Mouse (Mus musculus): ENCODE results near the gene Hspa12a. TPM values are rescaled to one million over a fixed set of nuclear protein-coding genes. Genes with fewer than 3 reads are reported as not detected.
A peak's percentile ranks its signal among the peaks of the same experiment; 100 is the strongest.

Hspa12a gene
- polyA plus RNA-seq, 1 experiment from 2014 or later, result 15.7 TPM

GRCm38 (mm10) chr19:58860255-58861173 is 82.9 kb downstream of the Hspa12a start:
- Histone ChIP-seq H3K36me3 (ENCODE audit: control insufficient read depth, insufficient read depth, low read length) (no peaks in the 10 kb centered on the region), H3K4me3 (ENCODE audit: low read depth, low read length) (peak overlapping the region; percentile 66), H3K27ac (ENCODE audit: low read depth, low read length) (peak overlapping the region; percentile 73), H3K4me2 (replicated peaks; ENCODE audit: low read depth, low read length) (peak overlapping the region; percentile 81), H3K9ac (ENCODE audit: low read depth, low read length) (peak overlapping the region; percentile 67), H3K27me3 (ENCODE audit: control insufficient read depth, insufficient read depth, low read length) (no peaks in the 10 kb centered on the region; the same call in 1 of the 2 replicates), H3K4me1 (replicated peaks; ENCODE audit: control insufficient read depth, insufficient read depth, low read length) (0 out of 2 replicates have a peak, but pooled peaks cover 7% of the 10 kb centered on the region), H3K9me3 (ENCODE audit: control insufficient read depth, low read length) (no peaks in the 10 kb centered on the region)
- peak; percentile 88 for DNase-seq (ENCODE audit: low spot score)
- ATAC-seq (ENCODE audit: low FRiP score), result peak; percentile 93
- WGBS, result under 1% methylated on average over 40 of the region's 46 CpGs

DNA sequence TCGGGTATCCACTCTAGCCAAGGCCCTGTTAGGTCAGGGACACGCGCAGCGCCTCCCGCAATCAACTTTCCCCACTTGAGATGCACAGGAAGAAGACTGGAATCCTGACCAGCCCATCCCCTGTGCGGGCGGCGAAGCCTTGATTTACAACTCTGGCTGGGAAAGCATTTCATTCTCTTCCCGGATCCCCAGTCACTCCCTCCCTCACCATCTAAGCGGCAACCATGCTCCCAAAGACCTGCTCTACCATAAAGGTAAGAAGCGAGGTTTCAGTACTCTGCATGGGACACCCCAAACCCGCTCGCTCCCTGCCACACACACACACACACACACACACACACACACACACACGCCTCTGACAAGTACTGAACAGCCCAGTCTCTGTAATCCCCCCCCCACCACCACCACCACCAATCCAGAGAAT is 83.6 kb downstream of the Hspa12a start:
- DNase-seq (ENCODE audit: low spot score), result peak; percentile 35
- 5% methylated on average over 14 of the region's 14 CpGs for WGBS
- Histone ChIP-seq H3K27ac (ENCODE audit: low read depth, low read length) (peak overlapping the region; percentile 73), H3K9me3 (ENCODE audit: control insufficient read depth, low read length) (no peaks in the 10 kb centered on the region), H3K36me3 (ENCODE audit: control insufficient read depth, insufficient read depth, low read length) (no peaks in the 10 kb centered on the region), H3K27me3 (ENCODE audit: control insufficient read depth, insufficient read depth, low read length) (no peaks in the 10 kb centered on the region), H3K4me1 (replicated peaks; ENCODE audit: control insufficient read depth, insufficient read depth, low read length) (0 out of 2 replicates have a peak, but pooled peaks cover 7% of the 10 kb centered on the region), H3K9ac (ENCODE audit: low read depth, low read length) (peak overlapping the region; percentile 67), H3K4me3 (ENCODE audit: low read depth, low read length) (peak overlapping the region; percentile 66), H3K4me2 (replicated peaks; ENCODE audit: low read depth, low read length) (peak overlapping the region; percentile 81)
- ATAC-seq (ENCODE audit: low FRiP score), result peak; percentile 14

- peak overlapping the region; percentile 66 for H3K4me3 ChIP-seq (ENCODE audit: low read depth, low read length)
- ATAC-seq (ENCODE audit: low FRiP score), result no peak
- H3K4me1 ChIP-seq (replicated peaks; ENCODE audit: control insufficient read depth, insufficient read depth, low read length), result 0 out of 2 replicates have a peak, but pooled peaks cover 7% of the 10 kb centered on the region
- no peaks in the 10 kb centered on the region for H3K27me3 ChIP-seq (ENCODE audit: control insufficient read depth, insufficient read depth, low read length)
- DNase-seq (ENCODE audit: low spot score), result no peak
- no peaks in the 10 kb centered on the region for H3K36me3 ChIP-seq (ENCODE audit: control insufficient read depth, insufficient read depth, low read length)
- no peaks in the 10 kb centered on the region for H3K9me3 ChIP-seq (ENCODE audit: control insufficient read depth, low read length)
- H3K27ac ChIP-seq (ENCODE audit: low read depth, low read length), result peak overlapping the region; percentile 73
- H3K4me2 ChIP-seq (replicated peaks; ENCODE audit: low read depth, low read length), result peak overlapping the region; percentile 81
- peak overlapping the region; percentile 67 for H3K9ac ChIP-seq (ENCODE audit: low read depth, low read length)
- WGBS, result 10% methylated on average over 6 of the region's 6 CpGs
These were observed 84.1 kb downstream of the Hspa12a start for GRCm38 (mm10) chr19:58859357-58859756.

DNA sequence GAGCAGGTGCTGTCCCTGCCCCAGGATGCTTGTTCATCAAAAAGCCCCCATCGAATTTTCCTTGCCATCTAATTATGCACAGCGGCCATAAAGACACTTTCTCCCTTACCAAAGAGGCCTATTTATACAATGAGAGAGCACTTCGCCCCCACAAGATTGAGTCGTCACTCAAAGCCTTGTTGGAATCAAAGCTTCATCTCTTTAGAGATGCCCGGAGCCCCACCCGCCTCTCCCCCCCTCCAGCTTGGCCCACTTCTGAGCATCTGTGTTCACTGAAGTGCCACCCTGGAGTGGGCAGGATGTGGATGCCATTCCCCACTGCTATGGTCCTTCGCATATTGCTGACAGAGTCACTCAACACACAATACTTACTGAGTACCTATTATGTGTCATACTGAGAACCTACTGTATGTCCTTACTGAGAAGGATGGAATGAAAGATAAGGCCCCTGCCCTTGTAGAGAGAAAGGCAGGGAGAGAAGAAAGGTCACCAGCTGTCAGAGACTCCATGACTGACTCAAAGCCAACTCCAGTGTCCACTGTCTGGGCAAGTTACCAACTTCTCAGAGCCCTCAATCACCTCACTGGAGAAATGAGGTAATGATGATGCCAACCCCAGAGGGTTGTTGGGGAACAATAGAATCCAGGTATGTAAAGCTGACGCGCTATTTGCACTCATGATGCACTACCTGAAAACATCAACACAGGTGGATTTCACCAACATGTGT is 87.2 kb downstream of the Hspa12a start:
- H3K4me1 ChIP-seq (replicated peaks; ENCODE audit: control insufficient read depth, insufficient read depth, low read length), result 0 out of 2 replicates have a peak, but pooled peaks cover 7% of the 10 kb centered on the region
- H3K27me3 ChIP-seq (ENCODE audit: control insufficient read depth, insufficient read depth, low read length), result no peaks in the 10 kb centered on the region
- no peak overlapping the region for H3K27ac ChIP-seq (ENCODE audit: low read depth, low read length)
- no peak for ATAC-seq (ENCODE audit: low FRiP score)
- WGBS, result 87% methylated on average over 9 of the region's 9 CpGs
- H3K9ac ChIP-seq (ENCODE audit: low read depth, low read length), result no peak overlapping the region
- H3K36me3 ChIP-seq (ENCODE audit: control insufficient read depth, insufficient read depth, low read length), result no peaks in the 10 kb centered on the region
- no peaks in the 10 kb centered on the region for H3K9me3 ChIP-seq (ENCODE audit: control insufficient read depth, low read length)
- no peak for DNase-seq (ENCODE audit: low spot score)
- H3K4me3 ChIP-seq (ENCODE audit: low read depth, low read length), result no peak overlapping the region
- H3K4me2 ChIP-seq (replicated peaks; ENCODE audit: low read depth, low read length), result no peak overlapping the region

GRCm38 (mm10) chr19:58854899-58855298 is 88.6 kb downstream of the Hspa12a start:
- ATAC-seq (ENCODE audit: low FRiP score), result no peak
- no peaks in the 10 kb centered on the region for H3K36me3 ChIP-seq (ENCODE audit: control insufficient read depth, insufficient read depth, low read length)
- no peak overlapping the region for H3K9ac ChIP-seq (ENCODE audit: low read depth, low read length)
- H3K27me3 ChIP-seq (ENCODE audit: control insufficient read depth, insufficient read depth, low read length), result no peaks in the 10 kb centered on the region
- H3K4me1 ChIP-seq (replicated peaks; ENCODE audit: control insufficient read depth, insufficient read depth, low read length), result 0 out of 2 replicates have a peak, but pooled peaks cover 6% of the 10 kb centered on the region
- no peak overlapping the region for H3K27ac ChIP-seq (ENCODE audit: low read depth, low read length)
- no peak for DNase-seq (ENCODE audit: low spot score)
- no peak overlapping the region for H3K4me3 ChIP-seq (ENCODE audit: low read depth, low read length)
- H3K4me2 ChIP-seq (replicated peaks; ENCODE audit: low read depth, low read length), result no peak overlapping the region
- WGBS, result 65% methylated on average over 3 of the region's 3 CpGs
- no peaks in the 10 kb centered on the region for H3K9me3 ChIP-seq (ENCODE audit: control insufficient read depth, low read length)

GRCm38 (mm10) chr19:58853036-58853735 is 90.3 kb downstream of the Hspa12a start:
- Histone ChIP-seq H3K36me3 (ENCODE audit: control insufficient read depth, insufficient read depth, low read length) (no peaks in the 10 kb centered on the region), H3K4me2 (replicated peaks; ENCODE audit: low read depth, low read length) (no peak overlapping the region), H3K4me3 (ENCODE audit: low read depth, low read length) (no peak overlapping the region), H3K9ac (ENCODE audit: low read depth, low read length) (no peak overlapping the region), H3K9me3 (ENCODE audit: control insufficient read depth, low read length) (no peaks in the 10 kb centered on the region), H3K4me1 (replicated peaks; ENCODE audit: control insufficient read depth, insufficient read depth, low read length) (no peaks in the 10 kb centered on the region), H3K27me3 (ENCODE audit: control insufficient read depth, insufficient read depth, low read length) (no peaks in the 10 kb centered on the region), H3K27ac (ENCODE audit: low read depth, low read length) (no peak overlapping the region)
- no peak for DNase-seq (ENCODE audit: low spot score)
- 85% methylated on average over 10 of the region's 10 CpGs for WGBS
- ATAC-seq (ENCODE audit: low FRiP score), result no peak

DNA sequence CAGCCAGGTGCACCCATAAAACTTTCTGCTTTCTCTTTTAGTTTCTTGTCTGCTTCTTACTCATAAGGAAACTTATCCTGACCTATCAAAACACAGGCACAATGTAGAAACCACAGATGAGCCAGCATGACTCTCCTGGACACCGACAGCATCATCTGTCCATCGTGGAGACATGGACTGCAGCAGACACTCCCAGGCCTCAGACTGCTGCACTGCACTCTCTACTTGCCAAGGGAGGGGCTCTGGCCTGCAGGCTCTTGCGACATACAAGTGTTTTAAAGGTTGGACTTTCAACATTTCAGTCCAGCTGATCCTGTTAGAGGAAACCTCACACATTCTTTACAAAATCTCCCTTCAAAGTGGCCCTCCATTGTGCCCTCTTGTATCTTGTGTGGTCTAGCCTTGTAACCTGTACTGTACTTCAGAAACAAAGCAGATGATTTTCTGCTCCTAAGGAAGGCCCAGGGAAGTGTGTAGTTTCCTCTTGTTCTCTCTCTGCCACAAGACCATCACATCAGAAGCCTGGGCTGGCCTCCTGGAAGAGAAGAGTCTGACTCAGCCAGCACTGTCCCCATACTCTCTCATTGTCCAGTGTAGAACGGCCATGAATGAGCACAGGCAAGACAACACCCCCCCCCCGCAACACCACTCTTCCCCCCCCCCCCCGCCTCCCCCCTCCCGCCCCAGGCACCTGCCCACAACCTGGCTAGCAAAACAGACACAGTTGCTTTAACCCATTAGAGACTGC is 92.6 kb downstream of the Hspa12a start:
- H3K36me3 ChIP-seq (ENCODE audit: control insufficient read depth, insufficient read depth, low read length), result no peaks in the 10 kb centered on the region
- 79% methylated on average over 5 of the region's 7 CpGs for WGBS
- no peak overlapping the region for H3K4me2 ChIP-seq (replicated peaks; ENCODE audit: low read depth, low read length)
- H3K4me1 ChIP-seq (replicated peaks; ENCODE audit: control insufficient read depth, insufficient read depth, low read length), result no peaks in the 10 kb centered on the region
- no peak overlapping the region for H3K27ac ChIP-seq (ENCODE audit: low read depth, low read length)
- H3K27me3 ChIP-seq (ENCODE audit: control insufficient read depth, insufficient read depth, low read length), result no peaks in the 10 kb centered on the region
- no peak for DNase-seq (ENCODE audit: low spot score)
- H3K9me3 ChIP-seq (ENCODE audit: control insufficient read depth, low read length), result no peaks in the 10 kb centered on the region
- no peak for ATAC-seq (ENCODE audit: low FRiP score)
- no peak overlapping the region for H3K9ac ChIP-seq (ENCODE audit: low read depth, low read length)
- H3K4me3 ChIP-seq (ENCODE audit: low read depth, low read length), result no peak overlapping the region

Measured in hindbrain, embryonic 11.5 days (tissue).